Mouse (Mus musculus) cerebellum, adult 8-10 months (tissue): ENCODE data around the gene Synm.

Experiments
- DNase-seq: peaks from one replicate; pipeline ENCODE4 v3.0.0; 2022

Gene Synm

GRCm38 (mm10) chr7:67695906-67696305 is 63.6 kb downstream of the Synm start:
- DNase-seq, result no peak

- no peak for DNase-seq
Observed at GRCm38 (mm10) chr7:67692791-67693538, 66.6 kb downstream of the Synm start.

- DNase-seq, result no peak
Observed at GRCm38 (mm10) chr7:67692141-67692540, 67.4 kb downstream of the Synm start.

GRCm38 (mm10) chr7:67691036-67691435 is 68.5 kb downstream of the Synm start:
- DNase-seq, result no peak

GRCm38 (mm10) chr7:67689793-67690192 is 69.7 kb downstream of the Synm start:
- no peak for DNase-seq

- DNase-seq, result no peak
Observed at GRCm38 (mm10) chr7:67688281-67688680, 71.3 kb downstream of the Synm start.

DNA sequence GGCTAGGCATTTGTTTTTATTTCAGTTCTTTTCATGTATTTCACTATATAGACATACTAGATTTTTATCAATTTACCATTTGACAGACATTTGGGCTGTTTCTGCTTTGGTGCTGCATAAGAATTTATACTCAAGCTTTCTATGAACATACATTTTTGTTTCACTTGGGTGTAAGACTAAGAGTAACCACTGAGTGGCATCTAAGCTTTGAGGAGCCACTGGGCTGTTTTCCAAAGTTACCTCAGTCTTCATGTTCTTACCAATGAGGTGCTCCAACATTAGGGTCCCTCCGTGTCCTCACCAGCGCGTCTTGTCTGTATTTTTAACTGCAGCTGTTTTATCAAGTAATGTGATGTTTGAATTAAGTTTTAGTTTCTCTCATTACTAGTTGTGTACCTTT is 73.0 kb downstream of the Synm start:
- no peak for DNase-seq

DNA sequence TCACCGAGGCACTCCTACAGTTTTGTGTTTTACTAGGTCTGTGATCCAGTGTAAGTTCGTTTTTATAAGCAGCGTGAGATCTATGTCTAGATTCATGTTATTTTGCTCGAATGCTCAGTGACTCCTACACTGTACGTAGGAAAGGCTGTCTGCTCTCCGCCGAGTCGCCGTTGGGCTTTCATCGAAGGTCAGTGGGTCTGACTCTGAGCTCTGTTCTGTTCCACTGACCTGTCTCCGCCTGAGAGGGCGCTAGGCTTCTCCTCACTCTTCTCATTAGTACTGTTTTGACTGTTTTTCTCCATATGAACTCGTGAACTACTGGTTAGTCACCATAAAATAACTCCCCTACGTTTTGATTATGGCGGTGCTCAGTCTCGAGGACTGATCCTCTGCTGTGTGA is 76.5 kb downstream of the Synm start:
- no peak for DNase-seq

DNA sequence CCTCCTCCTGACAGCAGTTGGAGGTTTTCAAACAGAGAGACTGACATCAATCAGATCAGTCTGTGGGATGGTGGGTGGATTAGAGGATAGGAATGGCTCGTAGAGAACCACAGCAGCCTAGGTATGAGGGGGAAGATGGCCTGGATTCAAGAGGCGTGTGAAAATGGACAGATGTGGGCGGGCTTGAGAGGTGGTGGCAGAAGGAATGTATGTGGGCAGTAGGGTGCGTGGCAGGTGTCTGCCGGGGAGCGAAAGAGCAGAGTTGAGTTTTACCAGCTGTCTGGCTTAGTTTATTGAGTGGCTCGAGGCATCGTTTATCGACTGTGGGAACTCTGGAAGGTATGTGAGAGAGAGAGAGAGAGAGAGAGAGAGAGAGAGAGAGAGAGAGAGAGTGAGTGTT is 78.5 kb downstream of the Synm start:
- no peak for DNase-seq
